Mouse (Mus musculus) mouse trophoblast stem cell (cell line): ENCODE measurements around the gene Gm20828.
"Not testable (repeated sequence)": the region's sequence is repeated elsewhere in the genome, so short reads cannot be mapped to it uniquely, and the experiment has no call there.

Experiments used
- in situ Hi-C, 2 experiments: fragments of 300-500 bp; cut with MseI, MboI; formaldehyde crosslinking; loops; 2 replicates in 1 of 2; 3 replicates in 1 of 2; pipeline ENCODE4 v1.15.1; 2025

Gene Gm20828

DNA sequence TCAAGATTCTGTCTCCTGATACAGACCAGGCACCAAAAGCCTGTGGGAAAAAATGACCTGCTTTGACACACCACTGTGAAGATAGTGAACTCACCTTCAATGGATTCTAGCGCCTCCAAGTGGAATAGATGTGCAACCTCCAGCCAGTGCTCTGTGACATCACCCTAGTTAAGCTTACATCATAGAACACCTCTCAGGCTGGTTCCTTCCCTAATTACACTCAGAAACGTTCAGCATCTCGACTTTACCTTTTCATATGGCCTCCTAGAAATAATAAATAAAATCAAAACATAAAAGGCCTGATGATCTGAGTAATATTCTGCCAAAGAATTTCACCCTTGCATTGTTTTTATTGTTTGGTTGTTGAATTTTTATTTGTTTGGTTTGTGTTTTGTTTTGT is at the start of gene Gm20828:
Gm20828 (minus strand) TSS at position 101 of the 400 bp plus-strand sequence.
- in situ Hi-C loops: not testable (repeated sequence)
